Mouse (Mus musculus) monocyte, adult 59 days (primary cell): Measurements from ENCODE around the gene Fbxw25. TPM values are rescaled to one million over a fixed set of nuclear protein-coding genes. Genes with fewer than 3 reads are reported as not detected.

Experiments used
- total RNA-seq, 2 experiments: library from RNA; stranded (reverse); gene quantifications; one replicate each; pipeline ENCODE4 v1.2.4; 2023

Fbxw25 gene
- total RNA-seq, result not detected

DNA sequence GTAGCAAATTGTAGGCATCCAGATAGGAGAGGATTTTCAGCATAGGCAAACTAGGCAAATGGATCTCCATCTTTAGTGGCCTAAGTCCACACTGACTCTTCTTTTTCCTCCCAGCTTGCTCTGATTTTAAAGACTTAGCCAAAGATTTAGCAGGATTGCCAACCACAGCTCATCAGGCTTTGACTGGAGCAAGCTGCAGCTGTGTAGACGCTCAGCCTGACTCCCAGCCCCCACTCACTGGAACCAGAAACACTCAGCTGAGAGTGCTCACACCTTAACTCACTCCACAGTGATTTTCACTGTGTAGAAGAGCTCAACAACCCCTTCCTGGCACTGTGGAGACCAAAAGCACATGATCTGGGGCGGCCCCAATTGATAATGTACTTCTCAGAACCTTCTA, at the start of gene Fbxw25:
Fbxw25 (minus strand) TSS at position 101 of the 400 bp plus-strand sequence.

GRCm38 (mm10) chr9:109702600-109702999, 38.1 kb upstream of the Fbxw25 start, which contains the start of gene Fbxw18:
TSS of gene Fbxw18 (minus strand) at chr9:109702700.

GRCm38 (mm10) chr9:109625957-109626356, 38.5 kb downstream of the Fbxw25 start, which contains the start of gene Fbxw24:
TSS of gene Fbxw24 (minus strand) at chr9:109626057.

Other genes with a start within 250 kb of the Fbxw25 start
- gene Fbxw16, start 215.5 kb downstream of the Fbxw25 start, total RNA-seq, result not detected
- gene Fbxw19, start 168.8 kb downstream of the Fbxw25 start, total RNA-seq, result not detected
- gene Fbxw15, start 96.4 kb downstream of the Fbxw25 start, total RNA-seq, result not detected
- not detected for gene Fbxw24, start 38.6 kb downstream of the Fbxw25 start, total RNA-seq
- gene Fbxw18, start 38.0 kb upstream of the Fbxw25 start, total RNA-seq, result not detected
- gene Fbxw26, start 81.4 kb upstream of the Fbxw25 start, total RNA-seq, result not detected
- 1 to 10 TPM in 1 of 2 experiments, not detected in 1; 1.4 TPM for gene Fbxw27, start 126.0 kb upstream of the Fbxw25 start, total RNA-seq
- not detected for gene Spink8, start 147.6 kb upstream of the Fbxw25 start, total RNA-seq
- 1 to 10 TPM; 5.5 to 6.0 TPM for gene Nme6, start 168.1 kb upstream of the Fbxw25 start, total RNA-seq
- 1 to 10 TPM in 1 of 2 experiments, under 1 TPM in 1; 0.68 to 3.2 TPM for gene Camp, start 185.0 kb upstream of the Fbxw25 start, total RNA-seq
- gene Cdc25a, start 210.9 kb upstream of the Fbxw25 start, total RNA-seq, result 1 to 10 TPM; 7.1 to 8.1 TPM